Mouse (Mus musculus): Measurements from ENCODE around the gene Gopc.

Gene Gopc
- long read RNA-seq, experiment 1, full-length matches to known transcripts: 5 of 9 reads
- long read RNA-seq, experiment 1, partial matches to known transcripts: 2 of 9 reads
- long read RNA-seq, experiment 1, other reads (novel, unspliced or antisense): 2 of 9 reads
- long read RNA-seq, experiment 2, full-length matches to known transcripts: 4 of 13 reads
- long read RNA-seq, experiment 2, partial matches to known transcripts: 6 of 13 reads
- long read RNA-seq, experiment 2, other reads (novel, unspliced or antisense): 3 of 13 reads

- intact Hi-C loops (cut with DNase I): loop anchor here (5.0 kb wide), 3 partner anchors 35 to 150 kb away; partner anchors contain the start of genes Dcbld1 and Nus1
Observed at GRCm38 (mm10) chr10:52381845-52382591, at the start of gene Gopc. Gene Gopc (minus strand): TSS chr10:52382124.

DNA sequence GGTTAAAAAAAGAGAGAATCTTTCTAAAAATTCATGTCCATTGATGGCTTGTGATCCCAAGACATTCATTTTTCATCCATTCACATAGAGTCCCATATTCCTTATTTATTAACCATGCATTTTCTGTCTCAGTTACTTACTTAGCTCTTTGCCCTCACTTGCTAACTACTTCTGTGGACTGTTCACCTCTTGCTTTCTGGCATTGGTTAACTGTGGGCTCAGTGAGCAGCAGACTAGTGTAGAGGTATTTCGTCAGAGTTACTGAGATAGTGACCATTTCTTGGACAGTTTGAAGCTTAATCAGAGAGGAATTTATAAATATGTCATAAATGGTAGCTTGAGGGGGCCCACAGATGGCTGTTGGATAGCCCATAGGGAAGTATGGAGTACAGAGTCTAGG lies 49.0 kb upstream of the Gopc start:
- intact Hi-C loops (cut with DNase I): no loop called here

- intact Hi-C loops (cut with DNase I): no loop called here
Observed at GRCm38 (mm10) chr10:52427634-52428415, 45.9 kb upstream of the Gopc start.

GRCm38 (mm10) chr10:52426314-52426980 lies 44.5 kb upstream of the Gopc start:
- intact Hi-C loops (cut with DNase I): no loop called here

DNA sequence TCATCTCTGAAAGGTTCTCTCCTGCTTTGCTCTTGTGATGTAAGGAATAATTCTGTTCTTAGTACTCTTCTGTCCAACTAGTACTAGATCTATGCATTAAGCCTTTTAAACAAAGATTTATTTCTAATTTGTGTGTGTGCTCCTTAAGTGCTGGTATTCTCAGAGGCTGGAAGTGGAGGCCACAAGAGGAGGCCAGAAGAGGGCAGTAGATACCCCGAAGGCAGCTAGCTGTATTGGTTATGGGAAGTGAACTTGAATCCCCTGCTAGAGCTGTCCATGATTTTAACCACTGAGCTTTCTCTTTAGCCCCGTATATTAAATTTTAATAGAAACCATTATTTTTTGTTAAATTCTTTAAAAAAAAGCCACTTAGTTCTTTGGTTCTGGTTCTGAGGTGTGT lies 41.2 kb upstream of the Gopc start:
- intact Hi-C loops (cut with DNase I): no loop called here

- intact Hi-C loops (cut with DNase I): no loop called here
Observed at GRCm38 (mm10) chr10:52421716-52422115, 39.8 kb upstream of the Gopc start.

DNA sequence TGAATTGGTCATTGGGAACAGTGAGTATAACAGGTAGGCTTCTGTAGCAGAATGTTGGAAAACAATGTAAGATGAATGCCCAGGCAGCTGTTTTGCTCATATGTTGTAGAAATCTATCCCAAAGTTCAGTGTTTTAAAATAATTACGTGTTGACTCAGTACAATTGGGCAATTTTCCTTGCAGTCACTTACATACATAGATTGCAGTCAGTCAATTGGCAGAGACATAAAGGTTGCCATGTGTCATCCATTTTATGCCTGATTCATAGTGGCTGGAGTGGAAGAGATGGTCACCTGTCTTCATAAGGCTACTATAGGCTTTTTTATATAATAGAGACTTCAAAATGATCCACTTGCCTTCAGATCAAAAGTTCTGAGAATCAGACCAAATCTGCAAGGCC lies 38.6 kb upstream of the Gopc start:
- intact Hi-C loops (cut with DNase I): no loop called here

GRCm38 (mm10) chr10:52419402-52419801 lies 37.5 kb upstream of the Gopc start:
- intact Hi-C loops (cut with DNase I): loop anchor here (5.0 kb wide), 1 partner anchor 37 kb away; the partner anchor contains the start of gene Gopc

DNA sequence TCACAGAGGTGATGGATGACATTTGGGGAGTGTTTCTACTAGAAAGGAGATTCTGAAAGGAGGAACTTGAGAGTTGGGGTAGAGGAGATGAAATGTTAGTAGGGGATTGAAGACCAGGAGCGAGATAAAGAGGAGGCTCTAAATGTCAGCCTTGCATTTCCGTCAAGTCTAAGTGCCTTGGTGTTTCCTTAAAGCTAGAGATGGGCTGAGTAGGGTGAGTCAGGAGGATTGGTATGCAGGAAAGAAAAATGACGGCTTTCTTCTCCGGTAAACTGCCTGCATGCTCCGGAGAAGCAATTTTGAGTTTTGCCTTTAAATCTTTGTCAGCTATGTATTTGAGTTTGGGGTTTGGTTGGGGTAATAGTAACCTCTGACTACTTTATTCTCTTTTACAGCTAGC lies 37.0 kb upstream of the Gopc start:
- intact Hi-C loops (cut with DNase I): loop anchor here (5.0 kb wide), 1 partner anchor 37 kb away; the partner anchor contains the start of gene Gopc

GRCm38 (mm10) chr10:52417998-52418860 lies 36.3 kb upstream of the Gopc start:
- intact Hi-C loops (cut with DNase I): loop anchor here (5.0 kb wide), 1 partner anchor 36 kb away; the partner anchor contains the start of gene Gopc

DNA sequence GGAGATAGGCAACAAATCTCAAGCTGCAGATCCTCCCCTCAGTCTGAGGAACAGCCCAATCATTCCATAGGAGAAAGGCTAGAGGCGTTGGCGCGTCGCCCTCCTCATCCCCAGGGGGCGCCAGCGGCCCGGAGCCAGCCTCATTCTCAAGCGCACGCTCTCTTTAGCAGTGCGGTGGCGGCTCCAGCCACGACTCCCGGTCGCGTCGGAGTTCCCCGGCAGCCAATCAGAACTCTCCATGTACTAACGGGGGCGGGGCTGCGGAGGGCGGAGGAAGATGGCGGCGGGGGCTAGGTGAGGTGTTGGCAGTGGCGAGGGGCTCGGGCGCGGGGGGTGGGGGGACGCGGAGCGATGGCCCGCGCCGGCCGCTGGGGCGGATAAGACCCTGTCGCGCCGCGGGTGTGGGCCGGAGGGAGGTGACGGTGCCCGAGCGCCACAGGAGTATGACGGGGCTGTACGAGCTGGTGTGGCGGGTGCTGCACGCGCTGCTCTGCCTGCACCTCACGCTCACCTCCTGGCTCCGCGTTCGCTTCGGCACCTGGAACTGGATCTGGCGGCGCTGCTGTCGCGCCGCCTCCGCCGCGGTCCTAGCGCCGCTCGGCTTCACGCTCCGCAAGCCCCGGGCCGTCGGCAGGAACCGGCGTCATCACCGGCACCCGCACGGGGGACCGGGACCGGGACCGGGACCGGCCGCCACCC lies 35.5 kb upstream of the Gopc start, which contains the start of gene Nus1:
Gene Nus1, plus strand, starts transcription at position 249 of the 699 bp plus-strand sequence.
- intact Hi-C loops (cut with DNase I): loop anchor here (5.0 kb wide), 1 partner anchor 35 kb away; the partner anchor contains the start of gene Gopc

- intact Hi-C loops (cut with DNase I): loop anchor here (5.0 kb wide), 1 partner anchor 34 kb away; the partner anchor contains the start of gene Gopc
Observed at GRCm38 (mm10) chr10:52416458-52416857, 34.5 kb upstream of the Gopc start.

GRCm38 (mm10) chr10:52415020-52415419 lies 33.1 kb upstream of the Gopc start:
- intact Hi-C loops (cut with DNase I): loop anchor here (5.0 kb wide), 1 partner anchor 33 kb away; the partner anchor contains the start of gene Gopc

GRCm38 (mm10) chr10:52407526-52407925 lies 25.6 kb upstream of the Gopc start:
- intact Hi-C loops (cut with DNase I): no loop called here

- intact Hi-C loops (cut with DNase I): no loop called here
Observed at GRCm38 (mm10) chr10:52405160-52405559, 23.2 kb upstream of the Gopc start.

GRCm38 (mm10) chr10:52399722-52400121 lies 17.8 kb upstream of the Gopc start:
- intact Hi-C loops (cut with DNase I): no loop called here

GRCm38 (mm10) chr10:52398715-52399114 lies 16.8 kb upstream of the Gopc start:
- intact Hi-C loops (cut with DNase I): no loop called here

- intact Hi-C loops (cut with DNase I): no loop called here
Observed at GRCm38 (mm10) chr10:52396647-52397046, 14.7 kb upstream of the Gopc start.

- intact Hi-C loops (cut with DNase I): no loop called here
Observed at GRCm38 (mm10) chr10:52391208-52391607, 9.3 kb upstream of the Gopc start.

Data from adrenal gland (tissue).